Mouse (Mus musculus) fat pad, adult 2 months (tissue): ENCODE measurements at regions not wholly inside any gene's neighbourhood (a gene's known extent, or its start where the extent isn't known, plus 50 kb on each side); places are given as distances from the start of the nearest gene placed in this dataset.

ENCODE experiments used
- DNase-seq: peaks from one replicate; pipeline ENCODE4 v3.0.0-alpha.2; 2011; ENCODE audit warnings: low read depth, low spot score; ENCODE audit errors: extremely low read depth

DNA sequence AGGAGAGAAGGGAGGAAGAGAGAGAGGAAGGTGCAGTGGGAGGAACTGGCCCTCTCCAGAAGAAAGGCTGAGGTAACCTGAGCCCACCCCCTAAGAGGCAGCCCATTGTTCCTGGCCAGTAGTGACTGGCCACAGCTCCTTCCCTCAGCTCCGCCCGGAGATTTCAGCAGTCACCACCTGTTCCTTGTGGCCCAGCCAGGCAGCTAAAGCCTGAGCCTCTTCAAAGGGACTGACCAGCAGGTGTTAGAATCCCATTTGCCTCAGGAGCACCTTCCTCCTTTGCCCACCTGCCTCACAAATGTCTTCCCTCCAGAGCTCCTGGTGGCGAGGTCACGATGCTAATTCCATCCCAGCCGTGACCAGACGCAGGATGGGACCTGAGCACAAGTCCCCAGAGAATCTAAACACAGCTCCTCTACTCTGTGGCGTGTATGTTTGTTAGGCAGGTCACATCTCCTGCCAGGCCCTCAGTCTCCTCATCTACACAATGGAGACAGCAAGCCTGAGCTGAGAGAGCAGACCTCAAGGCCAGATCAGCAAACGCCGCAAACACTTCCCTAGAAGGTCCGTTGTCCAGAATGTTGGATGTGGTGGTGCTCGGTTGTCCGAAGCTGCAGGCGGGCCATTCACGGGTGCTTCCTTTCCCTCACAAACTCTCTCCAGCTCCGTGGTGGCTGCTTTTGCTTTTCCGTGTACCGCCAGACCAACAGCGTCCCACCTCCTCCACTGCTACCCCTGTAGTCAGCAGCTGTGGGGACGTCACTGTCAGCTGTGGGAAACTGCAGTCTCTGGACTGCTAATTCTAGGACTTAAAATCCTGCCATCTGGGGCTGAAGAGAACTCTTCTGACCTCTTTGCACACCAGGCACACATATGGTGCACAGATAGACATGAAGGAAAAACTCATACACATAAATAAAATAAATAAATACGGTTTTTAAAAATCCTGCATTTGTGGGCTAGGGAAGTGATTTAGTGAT is 145.8 kb upstream of the Rad23b start:
- no peak for DNase-seq

DNA sequence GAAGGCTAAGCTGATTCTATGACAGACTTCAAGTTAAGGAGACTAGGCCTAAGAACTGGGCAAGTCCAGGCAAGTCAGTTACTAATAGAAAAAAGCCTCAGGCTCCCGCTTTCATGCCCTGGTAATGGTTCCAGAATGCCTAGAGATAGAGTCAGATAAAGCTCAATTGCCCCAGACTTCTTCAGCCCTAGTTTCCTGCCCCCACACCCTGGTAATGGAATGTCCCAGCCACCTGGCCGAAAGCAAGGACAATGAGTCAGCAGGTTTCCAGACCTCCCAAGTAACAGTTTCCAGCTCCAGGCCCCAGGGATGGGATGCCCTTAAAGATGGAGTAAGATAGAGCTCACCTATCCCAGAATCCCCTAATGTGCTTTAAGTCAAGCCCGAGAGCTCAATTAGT is 143.6 kb upstream of the Rad23b start:
- DNase-seq: no peak

DNA sequence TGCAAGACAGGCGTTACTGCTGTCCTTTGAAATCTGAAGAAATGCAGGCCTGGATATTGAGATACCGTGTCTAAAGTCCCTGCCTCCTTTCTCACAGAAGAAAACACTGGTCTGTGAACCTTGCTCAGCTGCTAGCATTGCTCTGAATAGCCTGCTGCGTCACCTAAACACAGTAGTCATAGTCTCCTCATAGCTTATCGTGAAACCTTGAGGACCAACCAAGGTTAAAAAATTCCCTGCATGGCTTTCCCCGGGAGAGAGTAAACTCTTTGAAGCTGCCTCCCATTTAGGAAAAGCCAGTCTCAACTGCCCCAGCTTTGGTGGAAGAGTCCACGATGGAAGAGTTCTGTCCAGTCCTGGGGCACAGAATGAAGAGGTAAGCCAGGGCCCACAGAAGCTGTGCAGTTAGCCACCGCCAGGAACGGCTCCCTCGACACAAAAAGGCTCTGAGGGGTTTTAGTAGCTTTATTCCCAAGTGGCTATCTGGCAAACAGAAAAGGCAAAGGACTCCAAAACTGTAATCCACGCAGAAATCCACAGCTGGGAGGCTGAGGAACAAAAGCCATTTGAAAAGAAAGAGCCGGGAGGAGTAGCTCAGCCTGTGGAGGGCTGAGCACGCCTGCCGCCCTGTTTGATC is 142.0 kb upstream of the Rad23b start:
- DNase-seq: no peak

DNA sequence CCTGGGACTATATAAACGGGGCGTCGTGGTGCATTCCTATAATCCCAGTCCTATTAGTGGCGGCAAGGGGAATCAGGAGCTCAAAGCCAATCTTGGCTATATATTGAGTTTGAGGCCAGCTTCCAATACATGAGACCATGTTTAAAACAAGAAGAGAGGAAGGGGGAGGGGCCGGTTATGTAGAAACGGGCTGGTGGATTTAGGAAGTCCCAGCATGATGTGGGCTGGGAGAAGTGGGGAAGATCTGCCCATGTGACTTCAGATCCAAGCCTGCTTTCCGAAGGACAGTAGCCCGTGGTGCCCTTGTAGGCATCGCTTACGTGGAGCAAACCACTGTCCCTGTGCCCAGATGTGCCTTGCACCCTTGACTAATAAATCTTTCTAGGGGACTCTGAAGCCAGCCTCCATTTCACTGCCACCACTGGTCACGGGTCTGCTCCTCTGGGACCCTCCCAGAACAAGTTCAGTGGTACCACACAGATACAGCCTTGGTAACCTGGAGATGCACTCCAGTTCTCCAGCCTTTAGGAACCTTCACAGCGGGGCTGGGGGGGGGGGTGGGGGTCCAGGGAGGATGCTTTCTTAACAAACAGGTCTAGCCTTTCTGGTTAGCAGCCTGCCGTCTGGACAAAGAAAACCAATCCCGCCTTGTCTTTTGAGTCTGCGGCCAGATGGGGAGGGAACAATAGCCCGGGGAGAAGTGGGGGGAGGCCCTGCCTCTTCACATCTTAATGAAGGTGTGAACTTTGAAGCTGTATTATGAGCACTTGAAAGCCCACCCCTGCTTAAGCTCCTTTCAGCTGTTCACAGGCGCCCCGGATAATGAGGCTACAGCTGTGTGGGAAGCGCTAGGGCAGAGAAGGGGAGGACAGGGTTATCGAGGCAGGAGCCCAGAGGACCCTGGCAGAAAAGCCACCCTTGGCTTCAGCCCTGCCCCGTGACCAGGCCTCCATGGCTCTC is 141.2 kb upstream of the Rad23b start:
- DNase-seq: no peak

- DNase-seq: no peak
These were observed 134.2 kb upstream of the Rad23b start for GRCm38 (mm10) chr4:55215425-55216174.

- no peak for DNase-seq
These were observed 133.7 kb upstream of the Rad23b start for GRCm38 (mm10) chr4:55216175-55216545.

DNA sequence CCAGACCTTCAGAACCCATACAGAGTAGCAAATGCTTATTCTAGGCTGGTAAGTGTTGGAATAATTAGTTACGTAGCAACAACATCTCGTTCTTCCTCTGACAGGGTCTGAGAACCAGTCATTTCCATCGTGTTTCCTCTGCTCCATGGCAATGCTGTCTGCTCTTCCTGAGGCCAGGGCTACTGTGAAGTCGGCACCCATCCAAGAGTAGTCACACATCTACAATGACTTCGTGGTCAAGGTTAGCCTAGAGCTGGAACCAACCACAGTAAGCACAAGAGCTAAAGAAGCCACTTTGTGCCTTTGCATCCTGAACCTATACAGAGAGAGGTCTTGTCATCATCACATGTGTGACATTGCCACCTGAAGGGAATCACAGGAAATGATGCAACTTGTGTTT is 124.1 kb upstream of the Rad23b start:
- DNase-seq: no peak

- DNase-seq: no peak
These were observed 122.4 kb upstream of the Rad23b start for GRCm38 (mm10) chr4:55227394-55227793.

DNA sequence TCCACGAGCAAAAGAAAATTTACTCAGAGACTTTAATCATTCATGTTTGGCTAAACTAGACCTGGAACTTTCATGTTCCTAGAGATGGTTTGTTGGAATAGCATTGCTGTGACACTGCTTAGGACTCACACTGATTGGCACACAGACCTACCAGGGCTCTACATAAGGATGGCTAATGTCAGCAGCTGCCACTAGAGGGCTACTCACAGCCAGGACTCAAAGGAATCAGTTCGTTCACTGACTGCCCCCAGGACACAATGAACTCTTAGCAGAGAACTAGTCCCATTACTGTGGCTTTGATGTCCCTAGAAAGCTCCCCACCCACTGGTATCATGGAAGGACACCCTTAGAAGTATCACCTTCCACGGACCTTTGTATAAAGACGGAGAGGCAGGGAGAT is 118.3 kb upstream of the Rad23b start:
- no peak for DNase-seq

DNA sequence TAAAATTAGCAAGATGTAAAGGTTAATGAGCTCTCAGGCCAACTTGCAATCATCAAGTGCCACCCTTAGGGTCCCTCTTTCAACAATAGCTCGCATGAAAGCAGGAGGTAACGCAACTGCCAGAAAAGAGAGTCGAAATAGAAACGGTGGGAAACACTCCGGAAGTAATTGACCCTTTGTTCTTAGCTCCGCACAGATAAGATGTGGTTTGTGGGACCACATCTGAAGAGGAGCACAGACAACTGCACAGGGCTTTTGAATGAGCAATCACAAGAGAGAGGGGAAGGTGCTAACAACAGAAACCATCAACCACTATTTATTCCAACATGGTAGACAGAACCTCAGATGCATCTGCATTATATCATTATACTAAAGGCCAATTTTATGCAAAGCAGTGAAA is 112.0 kb upstream of the Rad23b start:
- no peak for DNase-seq

- DNase-seq: no peak
These were observed 109.4 kb upstream of the Rad23b start for GRCm38 (mm10) chr4:55240450-55240849.

DNA sequence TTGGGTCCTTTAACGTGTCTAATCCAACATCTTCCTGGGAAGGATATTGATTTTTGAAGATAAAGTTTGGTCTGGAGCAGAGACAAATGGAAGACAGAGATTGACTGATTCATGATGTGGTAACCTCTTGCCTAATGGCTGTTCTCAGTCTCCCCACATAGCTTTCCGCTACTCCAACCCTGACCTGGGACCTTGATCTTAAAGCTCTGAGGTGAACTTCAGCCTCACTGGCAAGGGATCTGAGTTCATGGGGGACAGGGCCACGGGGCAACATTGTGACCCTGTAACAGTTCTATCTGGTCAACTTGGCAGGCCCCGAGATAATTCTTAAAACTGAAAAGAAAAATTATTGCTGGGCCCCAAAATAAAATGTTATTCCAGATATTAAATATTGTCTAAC is 107.5 kb upstream of the Rad23b start:
- DNase-seq: no peak

DNA sequence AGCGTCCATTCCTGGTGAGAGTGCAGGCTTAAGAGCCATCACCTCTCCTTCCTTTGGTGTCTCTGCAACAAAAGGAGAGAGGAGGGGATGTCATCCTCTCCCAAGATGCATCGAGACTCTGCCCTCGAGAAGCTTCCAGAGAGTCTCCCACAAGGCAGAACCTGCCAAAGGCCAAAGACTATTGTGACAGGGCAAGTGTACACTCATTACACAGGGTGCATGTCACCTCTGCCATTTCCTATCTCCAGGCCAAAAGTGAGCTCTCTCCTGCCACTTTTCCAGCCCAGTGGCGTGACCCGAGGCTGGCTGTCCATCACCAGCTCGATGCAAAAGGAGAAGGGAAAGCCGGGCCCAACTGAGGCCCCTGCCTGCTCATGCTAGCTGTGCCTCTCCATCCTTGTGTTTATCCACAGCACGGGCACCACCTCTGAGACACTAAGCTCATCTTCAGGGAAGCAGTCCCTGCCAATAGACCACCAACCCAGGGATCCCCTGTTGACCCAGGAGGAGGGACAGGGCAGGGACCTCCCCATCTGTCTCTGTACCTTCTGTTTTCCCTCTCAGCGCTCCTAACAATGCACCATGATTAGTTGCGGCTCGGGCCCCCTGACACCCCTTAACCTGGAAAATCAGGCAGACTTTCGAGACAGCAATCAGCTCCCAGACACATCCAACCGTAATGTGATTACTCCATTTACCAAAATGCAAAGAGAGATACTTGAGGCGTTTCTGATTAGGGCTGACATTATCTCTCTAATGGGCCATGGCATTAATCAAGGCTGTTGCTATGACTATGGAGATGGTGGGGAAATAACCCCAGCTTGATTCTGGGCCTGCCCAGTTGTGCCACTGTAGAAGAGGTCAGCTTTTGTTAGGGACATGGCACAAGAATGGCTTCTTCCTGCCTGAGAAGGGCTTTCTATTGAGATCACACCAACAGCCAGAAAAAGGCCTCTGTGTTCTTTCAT is 106.5 kb upstream of the Rad23b start:
- DNase-seq: no peak

DNA sequence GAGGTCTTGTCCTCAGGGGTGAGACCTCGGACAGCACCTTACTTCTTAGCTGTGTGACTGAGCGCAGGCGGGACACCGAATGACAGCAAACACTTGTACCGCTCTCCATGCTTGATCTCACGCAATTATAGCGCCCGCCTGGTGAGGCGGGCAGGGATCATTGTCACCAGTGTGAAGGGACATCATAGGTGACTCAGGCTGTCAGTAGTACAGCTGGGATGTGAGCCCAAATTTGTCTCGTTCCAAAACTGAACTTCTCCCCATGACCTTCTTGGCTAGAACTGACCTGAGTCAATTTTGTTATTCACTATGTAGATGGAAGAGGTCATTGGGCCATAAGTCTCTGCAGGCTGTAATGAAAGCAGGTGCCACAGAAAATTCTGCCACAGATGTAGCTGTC is 104.1 kb upstream of the Rad23b start:
- no peak for DNase-seq

DNA sequence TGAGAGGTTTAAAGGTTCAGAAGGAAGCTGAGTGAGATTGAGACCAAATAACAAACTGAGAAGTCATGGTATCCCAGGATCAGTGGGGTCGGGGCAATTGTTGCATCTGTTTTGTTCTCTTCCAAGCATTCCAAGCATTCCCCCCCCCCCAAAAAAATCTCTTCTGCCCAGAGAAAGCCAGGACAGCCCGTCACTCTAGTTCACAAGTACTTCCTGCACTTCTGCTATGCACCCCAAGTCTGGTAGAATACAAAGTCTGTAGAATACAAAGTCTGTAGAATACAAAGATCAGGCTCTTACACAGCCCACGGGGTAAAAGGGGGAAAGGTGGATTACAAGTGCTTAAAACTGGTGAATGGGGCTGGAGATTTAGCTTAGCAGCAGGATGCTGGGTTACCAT is 99.5 kb upstream of the Rad23b start:
- no peak for DNase-seq

DNA sequence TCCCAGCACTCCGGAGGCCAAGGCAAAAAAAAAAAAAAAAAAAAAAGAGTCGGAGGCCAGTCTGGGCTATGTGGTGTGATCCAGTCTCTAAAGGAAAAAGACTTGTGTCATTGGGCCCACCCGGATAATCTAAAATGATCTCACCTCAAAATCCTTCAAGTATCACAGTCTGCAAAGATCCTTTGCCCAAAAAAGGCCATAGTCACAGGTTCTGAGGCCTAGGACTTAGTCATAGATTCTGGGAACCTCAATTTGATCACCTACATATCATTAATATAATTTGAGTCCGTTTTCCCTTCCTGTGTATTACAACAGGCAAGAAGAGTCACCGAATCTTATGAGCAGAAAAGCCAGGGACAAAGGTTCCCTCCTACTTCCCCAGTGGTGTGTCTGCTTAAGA is 98.3 kb upstream of the Rad23b start:
- DNase-seq: no peak

DNA sequence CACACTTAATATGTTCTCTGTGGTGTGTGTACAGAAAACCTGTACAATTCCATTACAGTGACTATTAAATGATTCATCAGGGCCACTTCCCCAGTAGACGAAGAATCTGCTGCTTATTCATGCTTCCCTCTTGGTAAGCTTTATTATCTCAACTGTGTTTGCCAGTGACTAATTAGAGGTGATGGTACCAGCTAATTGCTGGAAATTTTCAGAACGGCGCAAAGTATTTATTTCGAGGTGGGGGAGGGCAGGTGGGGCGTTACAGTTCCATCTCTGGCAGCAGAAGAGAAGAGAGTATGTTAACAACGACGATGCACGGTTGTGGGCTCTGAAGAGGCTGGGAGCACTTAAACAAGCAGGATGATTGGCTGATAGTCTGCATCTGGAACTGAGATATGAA is 96.1 kb upstream of the Rad23b start:
- DNase-seq: no peak

DNA sequence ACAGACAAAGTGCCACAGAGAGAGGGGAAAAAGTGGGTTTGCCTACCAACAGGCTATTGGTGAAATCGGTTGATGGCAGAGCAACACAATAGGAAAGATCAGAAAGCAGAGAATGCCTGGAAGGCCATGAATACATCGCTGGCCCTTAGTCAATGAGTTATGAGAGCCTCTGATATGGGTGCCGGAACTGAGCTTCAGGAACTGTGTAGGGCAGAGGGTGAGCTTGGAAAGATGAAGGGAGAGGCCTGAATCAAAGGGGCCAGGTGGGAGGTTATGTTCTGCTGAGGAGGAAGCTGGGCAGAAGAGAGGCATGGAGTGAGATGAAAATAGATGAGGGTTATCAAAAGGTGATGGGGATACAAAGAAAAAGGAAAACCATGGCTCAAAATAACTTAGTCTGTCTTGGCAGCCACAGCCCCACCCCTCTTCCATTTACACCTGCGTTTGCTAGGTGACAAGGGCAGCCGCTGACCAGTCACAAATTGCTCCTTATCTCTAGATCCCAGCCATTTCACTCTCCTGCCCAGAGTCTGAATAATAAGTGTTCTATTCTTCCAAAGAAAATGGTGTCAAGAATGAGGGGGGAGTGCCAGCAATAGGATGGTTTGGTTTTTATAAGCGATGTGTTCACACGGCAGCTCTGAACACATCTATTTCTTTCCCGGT is 77.7 kb upstream of the Rad23b start:
- no peak for DNase-seq
